Mouse (Mus musculus) C2C12 (cell line): ENCODE results near the gene Coa6. TPM values are rescaled to one million over a fixed set of nuclear protein-coding genes. Genes with fewer than 3 reads are reported as not detected.
"Not testable (repeated sequence)": the region's sequence is repeated elsewhere in the genome, so short reads cannot be mapped to it uniquely, and the experiment has no call there.

Experiments used
- H3K27me3 ChIP-seq: one replicate; pipeline ENCODE4 v1.6.1; 2011; ENCODE audit not compliant: control insufficient read depth, insufficient read depth, insufficient read length
- H3K36me3 ChIP-seq: one replicate; pipeline ENCODE4 v1.6.1; 2011; ENCODE audit not compliant: control insufficient read depth, insufficient read depth
- H3K4me3 ChIP-seq: one replicate; pipeline ENCODE4 v1.5.1; 2011; ENCODE audit warnings: mild to moderate bottlenecking, control low read depth; ENCODE audit not compliant: poor library complexity, insufficient read depth, severe bottlenecking
- H3K79me2 ChIP-seq: one replicate; pipeline ENCODE4 v1.6.1; 2011; ENCODE audit not compliant: control insufficient read depth, insufficient read depth
- H3K79me3 ChIP-seq: one replicate; pipeline ENCODE4 v1.6.1; 2011; ENCODE audit warnings: low read depth, control low read depth
- H3ac ChIP-seq: one replicate; pipeline ENCODE3; 2011; ENCODE audit warnings: low read depth; ENCODE audit not compliant: control insufficient read depth, insufficient read length
- CEBPB ChIP-seq: IDR thresholded peaks from one replicate; pipeline ENCODE4 v1.6.1; 2011; ENCODE audit warnings: low read depth, mild to moderate bottlenecking, control low read depth, moderate library complexity
- CTCF ChIP-seq: IDR thresholded peaks from one replicate; pipeline ENCODE4 v1.5.1; 2011; ENCODE audit not compliant: control insufficient read depth, insufficient read depth, insufficient read length
- FOSL1 ChIP-seq: IDR thresholded peaks from one replicate; pipeline ENCODE4 v1.8.0; 2011; ENCODE audit warnings: mild to moderate bottlenecking, low read length; ENCODE audit not compliant: poor library complexity, insufficient read depth, severe bottlenecking
- MAX ChIP-seq: IDR thresholded peaks from one replicate; pipeline ENCODE4 v1.6.1; 2011; ENCODE audit warnings: mild to moderate bottlenecking, control low read depth
- MYOD1 ChIP-seq: IDR thresholded peaks from one replicate; pipeline ENCODE4 v1.6.1; 2011; ENCODE audit warnings: low read depth; ENCODE audit not compliant: control insufficient read depth, insufficient read length
- MYOG ChIP-seq: IDR thresholded peaks from one replicate; pipeline ENCODE4 v1.6.1; 2011; ENCODE audit not compliant: control insufficient read depth, insufficient read length; ENCODE audit errors: extremely low read depth
- USF1 ChIP-seq: IDR thresholded peaks from one replicate; pipeline ENCODE4 v1.6.1; 2011; ENCODE audit warnings: low read depth, mild to moderate bottlenecking, control low read depth, moderate library complexity
- polyA plus RNA-seq: library from polyadenylated mRNA; unstranded; fragments of >200 nt; fragmentation: generic; extraction: Trizol; gene quantifications from one replicate; pipeline ENCODE4 v1.2.1, GENCODE M21; 2012; ENCODE audit warnings: missing spikeins

Gene Coa6
- polyA plus RNA-seq, 1 experiment: 37.9 TPM

GRCm38 (mm10) chr8:126387566-126387965 is 34.7 kb upstream of the Coa6 start:
- Histone ChIP-seq H3K27me3 (peaks cover 26% of the 10 kb centered on the region), H3ac (no peak overlapping the region), H3K79me2 (no peaks in the 10 kb centered on the region), H3K4me3 (no peak overlapping the region), H3K36me3 (no peaks in the 10 kb centered on the region), H3K79me3 (no peaks in the 10 kb centered on the region)
- TF ChIP-seq FOSL1: no peak
- no peak for TF ChIP-seq MAX
- no peak for TF ChIP-seq CTCF
- no peak for TF ChIP-seq MYOD1
- TF ChIP-seq CEBPB: no peak
- no peak for TF ChIP-seq MYOG
- TF ChIP-seq USF1: no peak

GRCm38 (mm10) chr8:126391541-126391940 is 30.8 kb upstream of the Coa6 start:
- no peak overlapping the region for H3K4me3 ChIP-seq
- TF ChIP-seq CEBPB (no peak), USF1 (no peak), FOSL1 (no peak), MYOG (no peak), MYOD1 (no peak), MAX (no peak), CTCF (no peak)
- H3K79me2 ChIP-seq: no peaks in the 10 kb centered on the region
- no peak overlapping the region for H3ac ChIP-seq
- H3K79me3 ChIP-seq: no peaks in the 10 kb centered on the region
- peaks cover 34% of the 10 kb centered on the region for H3K27me3 ChIP-seq
- no peaks in the 10 kb centered on the region for H3K36me3 ChIP-seq

GRCm38 (mm10) chr8:126395386-126395785 is 26.9 kb upstream of the Coa6 start:
- Histone ChIP-seq H3ac (no peak overlapping the region), H3K4me3 (no peak overlapping the region), H3K27me3 (peaks cover 27% of the 10 kb centered on the region), H3K79me2 (no peaks in the 10 kb centered on the region), H3K79me3 (no peaks in the 10 kb centered on the region), H3K36me3 (no peaks in the 10 kb centered on the region)
- no peak for TF ChIP-seq FOSL1
- TF ChIP-seq MYOG: no peak
- no peak for TF ChIP-seq CEBPB
- TF ChIP-seq USF1: no peak
- no peak for TF ChIP-seq MAX
- TF ChIP-seq MYOD1: no peak

- no peak overlapping the region for H3K4me3 ChIP-seq
- H3K79me2 ChIP-seq: no peaks in the 10 kb centered on the region
- H3K27me3 ChIP-seq: peaks cover 25% of the 10 kb centered on the region
- H3K36me3 ChIP-seq: no peaks in the 10 kb centered on the region
- no peak overlapping the region for H3ac ChIP-seq
- no peak for TF ChIP-seq CTCF
- TF ChIP-seq MAX: no peak
- no peak for TF ChIP-seq FOSL1
- TF ChIP-seq USF1: no peak
- TF ChIP-seq MYOD1: no peak
- no peak for TF ChIP-seq MYOG
- no peak for TF ChIP-seq CEBPB
- H3K79me3 ChIP-seq: no peaks in the 10 kb centered on the region
Observed at GRCm38 (mm10) chr8:126395917-126396316, 26.4 kb upstream of the Coa6 start.

- Histone ChIP-seq H3ac (no peak overlapping the region), H3K79me2 (no peaks in the 10 kb centered on the region), H3K4me3 (no peak overlapping the region), H3K79me3 (no peaks in the 10 kb centered on the region), H3K27me3 (peaks cover 22% of the 10 kb centered on the region), H3K36me3 (no peaks in the 10 kb centered on the region)
- TF ChIP-seq CTCF (no peak), USF1 (no peak), MYOD1 (no peak), FOSL1 (no peak), MAX (no peak), MYOG (no peak), CEBPB (no peak)
Observed at GRCm38 (mm10) chr8:126398349-126398748, 24.0 kb upstream of the Coa6 start.

GRCm38 (mm10) chr8:126404550-126404949 is 17.8 kb upstream of the Coa6 start:
- H3K4me3 ChIP-seq, H3ac ChIP-seq, H3K27me3 ChIP-seq, H3K79me3 ChIP-seq, H3K36me3 ChIP-seq, H3K79me2 ChIP-seq: not testable (repeated sequence)
- peak; percentile 34 for TF ChIP-seq MAX
